Mouse (Mus musculus): ENCODE measurements at regions not wholly inside any gene's neighbourhood (a gene's known extent, or its start where the extent isn't known, plus 50 kb on each side); places are given as distances from the start of the nearest gene placed in this dataset.

- no peak for DNase-seq (ENCODE audit: low spot score)
- H3K9ac ChIP-seq (ENCODE audit: low read length): no peak overlapping the region
- no peaks in the 10 kb centered on the region for H3K4me1 ChIP-seq (replicated peaks; ENCODE audit: control insufficient read depth, insufficient read depth, low read length)
- H3K4me3 ChIP-seq (ENCODE audit: low read depth, low read length): no peak overlapping the region
- no peaks in the 10 kb centered on the region for H3K27me3 ChIP-seq (replicated peaks; ENCODE audit: control insufficient read depth, insufficient read depth, low read length)
- H3K9me3 ChIP-seq (ENCODE audit: control insufficient read depth, low read length): no peaks in the 10 kb centered on the region
- WGBS: 49% methylated on average over 2 of the region's 2 CpGs
- H3K4me2 ChIP-seq (ENCODE audit: low read length): no peak overlapping the region
- H3K36me3 ChIP-seq (ENCODE audit: control insufficient read depth, insufficient read depth, low read length): no peaks in the 10 kb centered on the region
- H3K27ac ChIP-seq (ENCODE audit: low read depth): no peak overlapping the region
- no peak for ATAC-seq (replicated peaks; ENCODE audit: low FRiP score, low TSS enrichment, low read depth)
Observed at GRCm38 (mm10) chr6:95179993-95180392, 63.0 kb downstream of the Kbtbd8 start.

- no peak for ATAC-seq (replicated peaks; ENCODE audit: low FRiP score, low TSS enrichment, low read depth)
- no peak for DNase-seq (ENCODE audit: low spot score)
- Histone ChIP-seq H3K4me2 (ENCODE audit: low read length) (no peak overlapping the region), H3K27me3 (replicated peaks; ENCODE audit: control insufficient read depth, insufficient read depth, low read length) (no peaks in the 10 kb centered on the region), H3K36me3 (ENCODE audit: control insufficient read depth, insufficient read depth, low read length) (no peaks in the 10 kb centered on the region), H3K9me3 (ENCODE audit: control insufficient read depth, low read length) (no peaks in the 10 kb centered on the region), H3K27ac (ENCODE audit: low read depth) (no peak overlapping the region), H3K4me3 (ENCODE audit: low read depth, low read length) (no peak overlapping the region), H3K9ac (ENCODE audit: low read length) (no peak overlapping the region), H3K4me1 (replicated peaks; ENCODE audit: control insufficient read depth, insufficient read depth, low read length) (no peaks in the 10 kb centered on the region)
- WGBS: 9% methylated on average over 1 of the region's 1 CpGs
Observed at GRCm38 (mm10) chr6:95182238-95182637, 65.2 kb downstream of the Kbtbd8 start.

- 64% methylated on average over 7 of the region's 7 CpGs for WGBS
- DNase-seq (ENCODE audit: low spot score): no peak
- Histone ChIP-seq H3K27me3 (replicated peaks; ENCODE audit: control insufficient read depth, insufficient read depth, low read length) (no peaks in the 10 kb centered on the region), H3K4me1 (replicated peaks; ENCODE audit: control insufficient read depth, insufficient read depth, low read length) (no peaks in the 10 kb centered on the region), H3K4me3 (ENCODE audit: low read depth, low read length) (no peak overlapping the region), H3K36me3 (ENCODE audit: control insufficient read depth, insufficient read depth, low read length) (no peaks in the 10 kb centered on the region), H3K4me2 (ENCODE audit: low read length) (no peak overlapping the region), H3K9ac (ENCODE audit: low read length) (no peak overlapping the region), H3K27ac (ENCODE audit: low read depth) (no peak overlapping the region), H3K9me3 (ENCODE audit: control insufficient read depth, low read length) (no peaks in the 10 kb centered on the region)
- ATAC-seq (replicated peaks; ENCODE audit: low FRiP score, low TSS enrichment, low read depth): no peak
Observed at GRCm38 (mm10) chr6:95185074-95185931, 68.3 kb downstream of the Kbtbd8 start.

- 68% methylated on average over 2 of the region's 2 CpGs for WGBS
- Histone ChIP-seq H3K4me2 (ENCODE audit: low read length) (no peak overlapping the region), H3K4me1 (replicated peaks; ENCODE audit: control insufficient read depth, insufficient read depth, low read length) (no peaks in the 10 kb centered on the region), H3K4me3 (ENCODE audit: low read depth, low read length) (no peak overlapping the region), H3K36me3 (ENCODE audit: control insufficient read depth, insufficient read depth, low read length) (no peaks in the 10 kb centered on the region), H3K9me3 (ENCODE audit: control insufficient read depth, low read length) (no peaks in the 10 kb centered on the region), H3K27me3 (replicated peaks; ENCODE audit: control insufficient read depth, insufficient read depth, low read length) (no peaks in the 10 kb centered on the region), H3K27ac (ENCODE audit: low read depth) (no peak overlapping the region), H3K9ac (ENCODE audit: low read length) (no peak overlapping the region)
- ATAC-seq (replicated peaks; ENCODE audit: low FRiP score, low TSS enrichment, low read depth) (no peak), DNase-seq (ENCODE audit: low spot score) (no peak)
Observed at GRCm38 (mm10) chr6:95196631-95197030, 79.6 kb downstream of the Kbtbd8 start.

GRCm38 (mm10) chr6:95198611-95199010 lies 81.6 kb downstream of the Kbtbd8 start:
- no peaks in the 10 kb centered on the region for H3K36me3 ChIP-seq (ENCODE audit: control insufficient read depth, insufficient read depth, low read length)
- peaks cover 3% of the 10 kb centered on the region; the same call in 1 of the 2 replicates for H3K4me1 ChIP-seq (replicated peaks; ENCODE audit: control insufficient read depth, insufficient read depth, low read length)
- no peak overlapping the region for H3K4me3 ChIP-seq (ENCODE audit: low read depth, low read length)
- 81% methylated on average over 6 of the region's 6 CpGs for WGBS
- no peak overlapping the region for H3K9ac ChIP-seq (ENCODE audit: low read length)
- ATAC-seq (replicated peaks; ENCODE audit: low FRiP score, low TSS enrichment, low read depth): no peak
- no peak overlapping the region for H3K4me2 ChIP-seq (ENCODE audit: low read length)
- no peak overlapping the region for H3K27ac ChIP-seq (ENCODE audit: low read depth)
- H3K9me3 ChIP-seq (ENCODE audit: control insufficient read depth, low read length): no peaks in the 10 kb centered on the region
- DNase-seq (ENCODE audit: low spot score): no peak
- no peaks in the 10 kb centered on the region for H3K27me3 ChIP-seq (replicated peaks; ENCODE audit: control insufficient read depth, insufficient read depth, low read length)

- Histone ChIP-seq H3K27me3 (replicated peaks; ENCODE audit: control insufficient read depth, insufficient read depth, low read length) (no peaks in the 10 kb centered on the region), H3K36me3 (ENCODE audit: control insufficient read depth, insufficient read depth, low read length) (no peaks in the 10 kb centered on the region), H3K9ac (ENCODE audit: low read length) (no peak overlapping the region), H3K9me3 (ENCODE audit: control insufficient read depth, low read length) (no peaks in the 10 kb centered on the region), H3K4me3 (ENCODE audit: low read depth, low read length) (no peak overlapping the region), H3K4me2 (ENCODE audit: low read length) (0 out of 2 replicates have a peak overlapping the region, but pooled peaks have one; percentile 12), H3K4me1 (replicated peaks; ENCODE audit: control insufficient read depth, insufficient read depth, low read length) (peaks cover 3% of the 10 kb centered on the region; the same call in 1 of the 2 replicates), H3K27ac (ENCODE audit: low read depth) (no peak overlapping the region)
- no peak for ATAC-seq (replicated peaks; ENCODE audit: low FRiP score, low TSS enrichment, low read depth)
- DNase-seq (ENCODE audit: low spot score): peak; percentile 59
- 23% methylated on average over 6 of the region's 6 CpGs for WGBS
Observed at GRCm38 (mm10) chr6:95202291-95202790, 85.3 kb downstream of the Kbtbd8 start.

- Histone ChIP-seq H3K36me3 (ENCODE audit: control insufficient read depth, insufficient read depth, low read length) (no peaks in the 10 kb centered on the region), H3K27ac (ENCODE audit: low read depth) (no peak overlapping the region), H3K4me1 (replicated peaks; ENCODE audit: control insufficient read depth, insufficient read depth, low read length) (peaks cover 3% of the 10 kb centered on the region; the same call in 1 of the 2 replicates), H3K4me2 (ENCODE audit: low read length) (no peak overlapping the region), H3K9me3 (ENCODE audit: control insufficient read depth, low read length) (no peaks in the 10 kb centered on the region), H3K9ac (ENCODE audit: low read length) (no peak overlapping the region), H3K4me3 (ENCODE audit: low read depth, low read length) (no peak overlapping the region), H3K27me3 (replicated peaks; ENCODE audit: control insufficient read depth, insufficient read depth, low read length) (no peaks in the 10 kb centered on the region)
- DNase-seq (ENCODE audit: low spot score) (no peak), ATAC-seq (replicated peaks; ENCODE audit: low FRiP score, low TSS enrichment, low read depth) (no peak)
- 72% methylated on average over 9 of the region's 9 CpGs for WGBS
Observed at GRCm38 (mm10) chr6:95202978-95203377, 85.9 kb downstream of the Kbtbd8 start.

GRCm38 (mm10) chr6:95204231-95204630 lies 87.2 kb downstream of the Kbtbd8 start:
- H3K9me3 ChIP-seq (ENCODE audit: control insufficient read depth, low read length): no peaks in the 10 kb centered on the region
- ATAC-seq (replicated peaks; ENCODE audit: low FRiP score, low TSS enrichment, low read depth) (no peak), DNase-seq (ENCODE audit: low spot score) (no peak)
- H3K4me3 ChIP-seq (ENCODE audit: low read depth, low read length): no peak overlapping the region
- WGBS: 64% methylated on average over 3 of the region's 3 CpGs
- no peak overlapping the region for H3K27ac ChIP-seq (ENCODE audit: low read depth)
- H3K4me1 ChIP-seq (replicated peaks; ENCODE audit: control insufficient read depth, insufficient read depth, low read length): peaks cover 3% of the 10 kb centered on the region; the same call in 1 of the 2 replicates
- H3K9ac ChIP-seq (ENCODE audit: low read length): no peak overlapping the region
- no peaks in the 10 kb centered on the region for H3K27me3 ChIP-seq (replicated peaks; ENCODE audit: control insufficient read depth, insufficient read depth, low read length)
- no peaks in the 10 kb centered on the region for H3K36me3 ChIP-seq (ENCODE audit: control insufficient read depth, insufficient read depth, low read length)
- no peak overlapping the region for H3K4me2 ChIP-seq (ENCODE audit: low read length)

GRCm38 (mm10) chr6:95207063-95207462 lies 90.0 kb downstream of the Kbtbd8 start:
- no peak overlapping the region for H3K4me3 ChIP-seq (ENCODE audit: low read depth, low read length)
- ATAC-seq (replicated peaks; ENCODE audit: low FRiP score, low TSS enrichment, low read depth) (no peak), DNase-seq (ENCODE audit: low spot score) (no peak)
- H3K9me3 ChIP-seq (ENCODE audit: control insufficient read depth, low read length): no peaks in the 10 kb centered on the region
- no peaks in the 10 kb centered on the region for H3K27me3 ChIP-seq (replicated peaks; ENCODE audit: control insufficient read depth, insufficient read depth, low read length)
- H3K4me1 ChIP-seq (replicated peaks; ENCODE audit: control insufficient read depth, insufficient read depth, low read length): peaks cover 1% of the 10 kb centered on the region; the same call in 1 of the 2 replicates
- no peak overlapping the region for H3K9ac ChIP-seq (ENCODE audit: low read length)
- H3K4me2 ChIP-seq (ENCODE audit: low read length): no peak overlapping the region
- WGBS: 33% methylated on average over 2 of the region's 2 CpGs
- H3K36me3 ChIP-seq (ENCODE audit: control insufficient read depth, insufficient read depth, low read length): no peaks in the 10 kb centered on the region
- H3K27ac ChIP-seq (ENCODE audit: low read depth): no peak overlapping the region
